Mouse (Mus musculus) spleen, adult 2 months (tissue): ENCODE data around the gene Igf2bp1.

Experiments
- CTCF ChIP-seq: fragments of 200-500 bp; IDR thresholded peaks from 2 replicates; pipeline ENCODE4 v1.5.1; 2011; ENCODE audit warnings: mild to moderate bottlenecking, inconsistent platforms; ENCODE audit not compliant: insufficient read depth, insufficient read length, insufficient replicate concordance; ENCODE audit errors: extremely low read depth
- POLR2A ChIP-seq: fragments of 200-500 bp; IDR thresholded peaks from 2 replicates; pipeline ENCODE4 v1.6.1; 2011; ENCODE audit warnings: low read depth, low read length, inconsistent platforms

GRCm38 (mm10) chr11:96038560-96038959 lies 32.8 kb upstream of the Igf2bp1 start:
- TF ChIP-seq CTCF (no peak), POLR2A (no peak)
